Mouse (Mus musculus): ENCODE results near the gene Serpinh1. TPM values are rescaled to one million over a fixed set of nuclear protein-coding genes. Genes with fewer than 3 reads are reported as not detected.

Serpinh1 gene
- polyA plus RNA-seq, 1 experiment from 2014 or later: 819 TPM

DNA sequence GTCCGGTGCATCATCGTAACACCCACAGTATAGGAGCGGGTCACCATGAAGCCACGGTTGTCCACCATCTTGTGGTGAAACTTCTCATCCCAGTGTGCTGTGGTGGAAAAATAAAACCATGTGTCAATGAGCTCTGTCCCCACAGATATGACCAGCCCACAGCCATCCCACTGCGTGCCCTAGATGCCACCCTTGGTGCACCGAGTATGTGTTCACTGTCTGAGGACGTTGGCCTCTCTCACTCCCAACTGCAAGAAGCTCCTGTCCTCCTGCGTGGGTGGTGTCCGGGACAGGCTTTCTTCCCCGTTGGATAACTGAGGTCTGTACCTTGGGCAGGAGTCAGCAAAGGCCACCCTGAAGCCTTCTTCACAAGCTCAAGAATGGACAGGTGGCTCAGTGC, 5.8 kb downstream of the Serpinh1 start:
- H3K9me3 ChIP-seq (replicated peaks; ENCODE audit: low read length): no peaks in the 10 kb centered on the region
- TF ChIP-seq CTCF (IDR thresholded peaks at IDR 0.05; ENCODE audit: low read depth): no peak
- no peak for DNase-seq (ENCODE audit: low spot score)
- H3K9ac ChIP-seq (ENCODE audit: low read depth, low read length): no peak overlapping the region
- no peak overlapping the region for H3K4me2 ChIP-seq (ENCODE audit: low read length)
- no peak for ATAC-seq (replicated peaks; ENCODE audit: low FRiP score, low read depth)
- H3K36me3 ChIP-seq (ENCODE audit: insufficient read depth, low read length): peaks cover 56% of the 10 kb centered on the region
- WGBS: 91% methylated on average over 10 of the region's 10 CpGs
- no peak overlapping the region for H3K4me3 ChIP-seq (replicated peaks; ENCODE audit: low read depth, low read length)
- H3K27ac ChIP-seq: no peak overlapping the region
- H3K4me1 ChIP-seq (replicated peaks; ENCODE audit: insufficient read depth, low read length): peaks cover 25% of the 10 kb centered on the region
- no peaks in the 10 kb centered on the region for H3K27me3 ChIP-seq (ENCODE audit: insufficient read depth, low read length)

GRCm38 (mm10) chr7:99343577-99343976, 9.5 kb downstream of the Serpinh1 start:
- Histone ChIP-seq H3K4me1 (replicated peaks; ENCODE audit: insufficient read depth, low read length) (no peaks in the 10 kb centered on the region; the same call in 1 of the 2 replicates), H3K36me3 (ENCODE audit: insufficient read depth, low read length) (peaks cover 50% of the 10 kb centered on the region), H3K9ac (ENCODE audit: low read depth, low read length) (no peak overlapping the region), H3K9me3 (replicated peaks; ENCODE audit: low read length) (no peaks in the 10 kb centered on the region), H3K27ac (no peak overlapping the region), H3K4me3 (replicated peaks; ENCODE audit: low read depth, low read length) (no peak overlapping the region), H3K4me2 (ENCODE audit: low read length) (no peak overlapping the region), H3K27me3 (ENCODE audit: insufficient read depth, low read length) (no peaks in the 10 kb centered on the region)
- TF ChIP-seq CTCF (IDR thresholded peaks at IDR 0.05; ENCODE audit: low read depth): no peak
- no peak for DNase-seq (ENCODE audit: low spot score)
- 80% methylated on average over 4 of the region's 4 CpGs for WGBS
- ATAC-seq (replicated peaks; ENCODE audit: low FRiP score, low read depth): no peak

- no peak overlapping the region for H3K27ac ChIP-seq
- no peaks in the 10 kb centered on the region for H3K4me1 ChIP-seq (replicated peaks; ENCODE audit: insufficient read depth, low read length)
- no peak for TF ChIP-seq CTCF (IDR thresholded peaks at IDR 0.05; ENCODE audit: low read depth)
- no peaks in the 10 kb centered on the region for H3K27me3 ChIP-seq (ENCODE audit: insufficient read depth, low read length)
- peaks cover 22% of the 10 kb centered on the region for H3K36me3 ChIP-seq (ENCODE audit: insufficient read depth, low read length)
- H3K4me2 ChIP-seq (ENCODE audit: low read length): no peak overlapping the region
- ATAC-seq (replicated peaks; ENCODE audit: low FRiP score, low read depth) (no peak), DNase-seq (ENCODE audit: low spot score) (no peak)
- H3K9me3 ChIP-seq (replicated peaks; ENCODE audit: low read length): no peaks in the 10 kb centered on the region
- H3K4me3 ChIP-seq (replicated peaks; ENCODE audit: low read depth, low read length): no peak overlapping the region
- WGBS: 76% methylated on average over 8 of the region's 8 CpGs
- no peak overlapping the region for H3K9ac ChIP-seq (ENCODE audit: low read depth, low read length)
These were observed 12.3 kb downstream of the Serpinh1 start for GRCm38 (mm10) chr7:99340736-99341135.

GRCm38 (mm10) chr7:99332774-99333480, 20.1 kb downstream of the Serpinh1 start:
- 47% methylated on average over 12 of the region's 12 CpGs for WGBS
- TF ChIP-seq CTCF (IDR thresholded peaks at IDR 0.05; ENCODE audit: low read depth): peak; percentile 98
- H3K4me1 ChIP-seq (replicated peaks; ENCODE audit: insufficient read depth, low read length): no peaks in the 10 kb centered on the region
- no peak overlapping the region for H3K4me3 ChIP-seq (replicated peaks; ENCODE audit: low read depth, low read length)
- H3K9me3 ChIP-seq (replicated peaks; ENCODE audit: low read length): no peaks in the 10 kb centered on the region
- H3K27ac ChIP-seq: no peak overlapping the region
- ATAC-seq (replicated peaks; ENCODE audit: low FRiP score, low read depth): peak; percentile 81
- DNase-seq (ENCODE audit: low spot score): peak; percentile 92
- no peak overlapping the region for H3K4me2 ChIP-seq (ENCODE audit: low read length)
- no peak overlapping the region for H3K9ac ChIP-seq (ENCODE audit: low read depth, low read length)
- H3K36me3 ChIP-seq (ENCODE audit: insufficient read depth, low read length): no peaks in the 10 kb centered on the region
- H3K27me3 ChIP-seq (ENCODE audit: insufficient read depth, low read length): no peaks in the 10 kb centered on the region

GRCm38 (mm10) chr7:99330012-99330411, 23.0 kb downstream of the Serpinh1 start:
- no peak for TF ChIP-seq CTCF (IDR thresholded peaks at IDR 0.05; ENCODE audit: low read depth)
- no peaks in the 10 kb centered on the region for H3K4me1 ChIP-seq (replicated peaks; ENCODE audit: insufficient read depth, low read length)
- 66% methylated on average over 5 of the region's 5 CpGs for WGBS
- no peaks in the 10 kb centered on the region for H3K27me3 ChIP-seq (ENCODE audit: insufficient read depth, low read length)
- no peak overlapping the region for H3K9ac ChIP-seq (ENCODE audit: low read depth, low read length)
- H3K9me3 ChIP-seq (replicated peaks; ENCODE audit: low read length): no peaks in the 10 kb centered on the region
- H3K27ac ChIP-seq: no peak overlapping the region
- ATAC-seq (replicated peaks; ENCODE audit: low FRiP score, low read depth) (no peak), DNase-seq (ENCODE audit: low spot score) (no peak)
- H3K4me2 ChIP-seq (ENCODE audit: low read length): no peak overlapping the region
- no peak overlapping the region for H3K4me3 ChIP-seq (replicated peaks; ENCODE audit: low read depth, low read length)
- no peaks in the 10 kb centered on the region for H3K36me3 ChIP-seq (ENCODE audit: insufficient read depth, low read length)

DNA sequence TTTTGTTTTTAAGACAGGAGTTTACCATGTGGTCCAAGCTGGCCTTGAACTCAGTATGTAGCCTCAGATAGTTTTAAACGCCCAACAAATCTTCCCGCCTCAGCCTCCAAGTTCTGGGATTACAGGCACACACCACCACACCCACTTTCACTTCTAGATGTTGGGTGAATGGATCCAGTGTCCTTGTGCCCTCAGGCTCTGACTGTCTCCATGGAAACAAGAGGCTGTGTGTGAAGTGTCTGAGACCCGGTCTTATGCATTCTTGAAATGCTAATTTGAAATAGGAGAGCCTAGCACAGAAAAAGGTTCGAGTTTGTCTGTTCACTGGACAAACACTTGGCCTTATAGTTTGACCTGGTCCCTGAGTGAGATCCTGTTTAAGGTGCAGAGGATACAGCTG, 24.2 kb downstream of the Serpinh1 start:
- H3K4me3 ChIP-seq (replicated peaks; ENCODE audit: low read depth, low read length): no peak overlapping the region
- no peak overlapping the region for H3K9ac ChIP-seq (ENCODE audit: low read depth, low read length)
- H3K36me3 ChIP-seq (ENCODE audit: insufficient read depth, low read length): no peaks in the 10 kb centered on the region
- DNase-seq (ENCODE audit: low spot score) (no peak), ATAC-seq (replicated peaks; ENCODE audit: low FRiP score, low read depth) (no peak)
- H3K27ac ChIP-seq: no peak overlapping the region
- H3K9me3 ChIP-seq (replicated peaks; ENCODE audit: low read length): no peaks in the 10 kb centered on the region
- WGBS: 55% methylated on average over 4 of the region's 4 CpGs
- no peak overlapping the region for H3K4me2 ChIP-seq (ENCODE audit: low read length)
- no peaks in the 10 kb centered on the region; the same call in 1 of the 2 replicates for H3K4me1 ChIP-seq (replicated peaks; ENCODE audit: insufficient read depth, low read length)
- no peaks in the 10 kb centered on the region for H3K27me3 ChIP-seq (ENCODE audit: insufficient read depth, low read length)
- TF ChIP-seq CTCF (IDR thresholded peaks at IDR 0.05; ENCODE audit: low read depth): no peak

- 70% methylated on average over 6 of the region's 6 CpGs for WGBS
- ATAC-seq (replicated peaks; ENCODE audit: low FRiP score, low read depth) (no peak), DNase-seq (ENCODE audit: low spot score) (no peak)
- no peak for TF ChIP-seq CTCF (IDR thresholded peaks at IDR 0.05; ENCODE audit: low read depth)
- Histone ChIP-seq H3K36me3 (ENCODE audit: insufficient read depth, low read length) (no peaks in the 10 kb centered on the region), H3K4me3 (replicated peaks; ENCODE audit: low read depth, low read length) (no peak overlapping the region), H3K4me1 (replicated peaks; ENCODE audit: insufficient read depth, low read length) (no peaks in the 10 kb centered on the region; the same call in 1 of the 2 replicates), H3K9me3 (replicated peaks; ENCODE audit: low read length) (no peaks in the 10 kb centered on the region), H3K4me2 (ENCODE audit: low read length) (no peak overlapping the region), H3K27me3 (ENCODE audit: insufficient read depth, low read length) (no peaks in the 10 kb centered on the region), H3K9ac (ENCODE audit: low read depth, low read length) (no peak overlapping the region), H3K27ac (no peak overlapping the region)
These were observed 26.9 kb downstream of the Serpinh1 start for GRCm38 (mm10) chr7:99326128-99326527.
